Mouse (Mus musculus): ENCODE data around the gene Btbd35f18. TPM values are rescaled to one million over a fixed set of nuclear protein-coding genes. Genes with fewer than 3 reads are reported as not detected.
"Not testable (repeated sequence)": the region's sequence is repeated elsewhere in the genome, so short reads cannot be mapped to it uniquely, and the experiment has no call there.

Btbd35f18 gene
- not detected for total RNA-seq (2021)

DNA sequence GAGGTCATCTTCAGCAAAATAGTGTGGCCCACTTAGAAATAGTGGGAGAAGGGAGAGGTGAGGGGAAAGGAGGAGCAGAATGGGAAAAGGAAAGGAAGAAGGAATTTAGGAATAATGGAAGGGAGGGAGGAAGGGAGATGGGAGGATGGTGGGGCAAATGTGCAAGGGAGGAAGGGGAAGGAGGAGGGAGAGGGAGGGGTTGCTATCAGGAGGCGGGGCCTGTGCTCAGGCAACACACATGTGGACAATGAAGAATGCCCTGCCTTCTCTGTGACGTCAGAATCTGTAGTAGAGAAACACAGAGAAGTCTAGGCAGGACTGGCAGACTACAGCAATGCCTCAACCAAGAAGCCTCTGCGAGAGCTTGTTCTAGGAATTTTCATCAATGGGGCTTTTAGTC, at the start of gene Btbd35f18:
Gene Btbd35f18 (plus strand): TSS at position 301 of the 400 bp plus-strand sequence.
- DNase-seq: not testable (repeated sequence)

Other genes starting within 250 kb of the Btbd35f18 start
- not detected for gene Btbd35f10, start 52.7 kb downstream of the Btbd35f18 start, total RNA-seq (2021)